Mouse (Mus musculus): ENCODE results near the gene Ppp2r2c. TPM values are rescaled to one million over a fixed set of nuclear protein-coding genes. Genes with fewer than 3 reads are reported as not detected.

Ppp2r2c gene
- polyA plus RNA-seq, 1 experiment, result 0.60 TPM

DNA sequence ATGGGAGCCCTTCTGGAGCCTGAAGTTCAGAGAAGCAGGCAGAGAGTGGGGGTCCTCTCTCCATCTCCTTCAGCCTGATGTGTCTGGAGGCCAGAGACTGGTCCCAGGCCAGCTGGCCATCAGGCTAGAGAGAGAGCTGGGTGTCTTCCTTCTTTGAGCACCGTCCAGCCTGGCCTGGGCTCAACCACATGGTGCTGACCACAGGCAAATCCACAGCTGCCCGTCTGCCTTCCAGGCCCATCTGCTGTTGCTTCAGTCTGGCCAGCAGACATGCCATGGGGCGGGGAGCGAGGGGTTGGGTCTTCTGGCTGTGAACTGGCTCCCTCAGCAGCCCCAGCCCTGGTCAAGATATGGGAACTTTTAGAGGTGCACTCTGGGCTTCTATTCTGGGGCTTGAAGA is 48.3 kb downstream of the Ppp2r2c start:
- H3K4me3 ChIP-seq (replicated peaks; ENCODE audit: control insufficient read depth, low read depth, low read length), result no peak overlapping the region
- TF ChIP-seq POLR2A (IDR thresholded peaks at IDR 0.05; ENCODE audit: borderline replicate concordance, control insufficient read depth, low read depth, low read length) (no peak), CTCF (IDR thresholded peaks at IDR 0.05; ENCODE audit: control insufficient read depth, insufficient read depth, low read length) (no peak)
- 74% methylated on average over 4 of the region's 4 CpGs for WGBS
- no peak overlapping the region for H3K27ac ChIP-seq (ENCODE audit: control insufficient read depth, insufficient read depth, low read depth, low read length, poor library complexity)
- no peaks in the 10 kb centered on the region for H3K4me1 ChIP-seq (ENCODE audit: control insufficient read depth, insufficient read depth, low read length)

DNA sequence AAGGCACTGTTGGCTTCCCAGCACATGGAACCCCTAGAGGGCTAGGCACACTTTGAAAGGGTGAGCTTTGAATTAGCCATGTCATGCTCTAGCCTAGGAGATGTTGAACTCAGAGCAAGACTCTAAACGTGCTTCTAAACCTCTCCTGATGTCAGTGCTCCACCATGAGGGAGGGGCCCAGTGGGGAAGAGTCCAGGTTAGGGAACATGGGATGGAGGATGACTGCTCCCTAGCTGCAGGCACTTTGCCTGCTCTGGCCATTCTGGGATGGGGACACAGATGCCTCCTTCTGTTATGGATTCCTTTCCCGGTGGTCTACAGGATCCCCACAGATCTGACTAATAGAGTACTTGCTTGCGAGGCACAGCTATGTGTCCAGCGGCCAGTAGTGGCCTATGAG is 48.9 kb downstream of the Ppp2r2c start:
- Histone ChIP-seq H3K4me3 (replicated peaks; ENCODE audit: control insufficient read depth, low read depth, low read length) (no peak overlapping the region), H3K27ac (ENCODE audit: control insufficient read depth, insufficient read depth, low read depth, low read length, poor library complexity) (no peak overlapping the region), H3K4me1 (ENCODE audit: control insufficient read depth, insufficient read depth, low read length) (no peaks in the 10 kb centered on the region)
- 78% methylated on average over 4 of the region's 4 CpGs for WGBS
- TF ChIP-seq CTCF (IDR thresholded peaks at IDR 0.05; ENCODE audit: control insufficient read depth, insufficient read depth, low read length) (no peak), POLR2A (IDR thresholded peaks at IDR 0.05; ENCODE audit: borderline replicate concordance, control insufficient read depth, low read depth, low read length) (no peak)

GRCm38 (mm10) chr5:36918016-36918415 is 49.7 kb downstream of the Ppp2r2c start:
- TF ChIP-seq POLR2A (IDR thresholded peaks at IDR 0.05; ENCODE audit: borderline replicate concordance, control insufficient read depth, low read depth, low read length) (no peak), CTCF (IDR thresholded peaks at IDR 0.05; ENCODE audit: control insufficient read depth, insufficient read depth, low read length) (no peak)
- no peaks in the 10 kb centered on the region for H3K4me1 ChIP-seq (ENCODE audit: control insufficient read depth, insufficient read depth, low read length)
- H3K4me3 ChIP-seq (replicated peaks; ENCODE audit: control insufficient read depth, low read depth, low read length), result no peak overlapping the region
- 69% methylated on average over 7 of the region's 7 CpGs for WGBS
- no peak overlapping the region for H3K27ac ChIP-seq (ENCODE audit: control insufficient read depth, insufficient read depth, low read depth, low read length, poor library complexity)

DNA sequence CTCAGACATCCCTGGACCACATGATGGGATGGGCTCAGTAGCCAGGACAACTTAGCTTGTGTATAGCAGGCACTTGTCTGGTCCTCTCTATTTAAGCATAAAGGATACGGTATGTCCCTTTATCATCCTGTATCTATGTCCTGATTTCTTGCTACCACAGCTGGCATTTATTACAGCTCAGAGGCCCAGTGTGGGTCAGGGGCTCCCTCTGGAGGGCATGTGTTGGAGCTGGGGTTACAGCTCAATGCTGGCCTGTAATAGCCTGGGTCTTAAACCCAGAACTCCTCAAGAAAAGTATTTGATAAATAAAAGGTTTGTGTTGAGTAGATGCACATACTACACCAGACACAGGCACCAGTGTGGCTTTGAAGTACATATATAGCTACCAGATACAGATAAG is 51.8 kb downstream of the Ppp2r2c start:
- 67% methylated on average over 1 of the region's 1 CpGs for WGBS
- no peak overlapping the region for H3K4me3 ChIP-seq (replicated peaks; ENCODE audit: control insufficient read depth, low read depth, low read length)
- H3K27ac ChIP-seq (ENCODE audit: control insufficient read depth, insufficient read depth, low read depth, low read length, poor library complexity), result no peak overlapping the region
- H3K4me1 ChIP-seq (ENCODE audit: control insufficient read depth, insufficient read depth, low read length), result no peaks in the 10 kb centered on the region
- TF ChIP-seq POLR2A (IDR thresholded peaks at IDR 0.05; ENCODE audit: borderline replicate concordance, control insufficient read depth, low read depth, low read length) (no peak), CTCF (IDR thresholded peaks at IDR 0.05; ENCODE audit: control insufficient read depth, insufficient read depth, low read length) (no peak)

DNA sequence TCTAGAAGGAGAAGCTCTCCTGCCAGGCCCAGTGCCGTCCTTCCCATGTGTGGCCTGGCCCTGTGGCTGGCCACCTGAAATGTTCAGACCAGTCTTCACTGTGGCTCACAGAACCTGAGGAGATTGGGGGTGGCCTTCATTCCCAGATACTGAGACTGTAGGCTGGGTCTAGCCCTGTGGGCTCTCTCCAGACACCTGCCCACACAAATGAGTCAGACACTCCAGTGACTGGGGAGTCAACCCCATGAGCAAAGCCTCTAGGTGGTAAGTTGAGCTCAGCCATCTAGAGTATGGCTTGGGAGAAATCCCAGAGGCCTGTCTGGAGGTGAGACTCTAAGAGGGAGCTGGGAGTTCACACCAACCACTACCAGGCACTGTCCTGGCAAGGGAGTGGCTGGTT is 53.6 kb downstream of the Ppp2r2c start:
- Histone ChIP-seq H3K4me3 (replicated peaks; ENCODE audit: control insufficient read depth, low read depth, low read length) (no peak overlapping the region), H3K27ac (ENCODE audit: control insufficient read depth, insufficient read depth, low read depth, low read length, poor library complexity) (no peak overlapping the region), H3K4me1 (ENCODE audit: control insufficient read depth, insufficient read depth, low read length) (no peaks in the 10 kb centered on the region)
- 79% methylated on average over 1 of the region's 1 CpGs for WGBS
- TF ChIP-seq POLR2A (IDR thresholded peaks at IDR 0.05; ENCODE audit: borderline replicate concordance, control insufficient read depth, low read depth, low read length) (no peak), CTCF (IDR thresholded peaks at IDR 0.05; ENCODE audit: control insufficient read depth, insufficient read depth, low read length) (no peak)

- no peaks in the 10 kb centered on the region for H3K4me1 ChIP-seq (ENCODE audit: control insufficient read depth, insufficient read depth, low read length)
- no peak for TF ChIP-seq CTCF (IDR thresholded peaks at IDR 0.05; ENCODE audit: control insufficient read depth, insufficient read depth, low read length)
- WGBS, result 24% methylated on average over 10 of the region's 10 CpGs
- H3K27ac ChIP-seq (ENCODE audit: control insufficient read depth, insufficient read depth, low read depth, low read length, poor library complexity), result no peak overlapping the region
- no peak overlapping the region for H3K4me3 ChIP-seq (replicated peaks; ENCODE audit: control insufficient read depth, low read depth, low read length)
These were observed 54.5 kb downstream of the Ppp2r2c start for GRCm38 (mm10) chr5:36922811-36923210.

- no peak overlapping the region for H3K27ac ChIP-seq (ENCODE audit: control insufficient read depth, insufficient read depth, low read depth, low read length, poor library complexity)
- WGBS, result 41% methylated on average over 11 of the region's 11 CpGs
- TF ChIP-seq POLR2A (IDR thresholded peaks at IDR 0.05; ENCODE audit: borderline replicate concordance, control insufficient read depth, low read depth, low read length) (no peak), CTCF (IDR thresholded peaks at IDR 0.05; ENCODE audit: control insufficient read depth, insufficient read depth, low read length) (no peak)
- H3K4me3 ChIP-seq (replicated peaks; ENCODE audit: control insufficient read depth, low read depth, low read length), result no peak overlapping the region
- H3K4me1 ChIP-seq (ENCODE audit: control insufficient read depth, insufficient read depth, low read length), result no peaks in the 10 kb centered on the region
These were observed 55.8 kb downstream of the Ppp2r2c start for GRCm38 (mm10) chr5:36923826-36924700.

GRCm38 (mm10) chr5:36928701-36929100 is 60.4 kb downstream of the Ppp2r2c start:
- Histone ChIP-seq H3K4me1 (ENCODE audit: control insufficient read depth, insufficient read depth, low read length) (no peaks in the 10 kb centered on the region), H3K4me3 (replicated peaks; ENCODE audit: control insufficient read depth, low read depth, low read length) (no peak overlapping the region), H3K27ac (ENCODE audit: control insufficient read depth, insufficient read depth, low read depth, low read length, poor library complexity) (no peak overlapping the region)
- TF ChIP-seq CTCF (IDR thresholded peaks at IDR 0.05; ENCODE audit: control insufficient read depth, insufficient read depth, low read length) (peak; percentile 42), POLR2A (IDR thresholded peaks at IDR 0.05; ENCODE audit: borderline replicate concordance, control insufficient read depth, low read depth, low read length) (no peak)
- 58% methylated on average over 4 of the region's 4 CpGs for WGBS
